Mouse (Mus musculus): ENCODE results near the gene Clec3a.

Clec3a gene

DNA sequence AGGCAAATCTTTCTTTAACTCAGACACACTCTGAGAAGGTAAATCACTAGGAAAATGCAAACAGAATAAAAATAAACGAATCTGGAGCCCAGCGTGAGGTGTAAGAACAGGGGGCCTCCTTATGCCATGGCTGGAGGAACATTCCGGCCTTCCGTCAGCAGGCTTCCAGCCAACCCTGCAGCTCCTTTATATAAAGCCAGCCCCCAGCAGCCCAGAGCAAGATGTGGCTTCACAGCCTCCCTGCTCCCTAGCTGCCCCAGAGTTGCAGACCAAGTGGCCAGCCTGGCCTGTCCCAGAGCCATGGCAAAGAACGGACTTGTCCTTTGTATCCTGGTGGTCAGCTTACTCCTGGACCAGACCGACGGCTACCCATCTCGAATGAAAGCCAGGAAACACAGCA, at the start of gene Clec3a:
Gene Clec3a, plus strand, starts transcription at position 301 of the 400 bp plus-strand sequence.
- DNase-seq (ENCODE audit: low spot score in 2 of 2), result no peak

DNA sequence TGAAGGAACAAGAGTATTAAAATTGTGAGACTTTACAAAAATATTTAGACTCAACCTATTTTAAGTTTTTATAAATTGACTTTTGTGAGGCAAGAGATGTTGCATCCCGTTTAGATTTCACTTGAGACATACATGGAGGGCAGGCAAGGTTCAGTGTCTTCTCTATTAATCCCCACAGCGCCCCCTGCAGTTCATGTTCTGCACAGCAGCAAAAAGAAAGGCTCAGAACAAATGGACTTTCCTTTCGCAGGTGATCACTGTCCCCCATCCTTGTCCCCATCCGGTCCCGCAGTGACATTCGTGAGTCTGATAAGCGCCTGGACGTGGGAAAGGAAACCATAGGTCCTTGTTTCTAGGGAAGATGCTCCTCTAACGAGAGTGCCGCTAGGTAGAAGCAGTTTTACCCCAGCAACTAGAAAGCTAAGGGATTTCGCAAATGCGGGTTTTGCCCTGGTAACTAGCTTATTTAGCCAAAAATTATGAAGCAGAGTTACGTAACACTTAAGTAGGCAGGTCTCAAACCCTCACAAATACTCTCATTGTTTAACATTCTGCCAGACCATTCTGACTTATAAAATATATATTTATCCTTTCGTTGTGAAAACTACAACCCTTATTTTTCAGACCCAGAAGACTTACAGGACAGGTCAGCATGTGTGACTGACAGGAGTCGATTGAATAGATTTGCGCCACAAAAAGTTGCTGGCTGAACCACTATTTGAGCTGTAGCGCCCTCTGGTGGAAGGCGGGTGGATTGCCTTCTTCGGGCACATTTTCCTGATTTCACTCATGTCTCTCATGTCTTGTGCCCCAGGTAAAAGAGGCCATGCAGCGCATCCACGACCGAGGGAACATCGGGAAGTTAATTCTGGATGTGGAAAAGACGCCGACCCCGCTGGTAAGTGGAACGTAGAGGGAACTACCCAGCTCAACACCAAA, 48.6 kb upstream of the Clec3a start:
- peak; percentile 53 to 86 for DNase-seq (ENCODE audit: low spot score in 2 of 2)

GRCm38 (mm10) chr8:114374390-114374789, 43.5 kb upstream of the Clec3a start:
- no peak for DNase-seq (ENCODE audit: low spot score in 2 of 2)

- DNase-seq (ENCODE audit: low spot score in 2 of 2), result no peak
Observed at GRCm38 (mm10) chr8:114384189-114384588, 33.7 kb upstream of the Clec3a start.

GRCm38 (mm10) chr8:114387494-114387893, 30.4 kb upstream of the Clec3a start:
- DNase-seq (ENCODE audit: low spot score in 2 of 2), result no peak

DNA sequence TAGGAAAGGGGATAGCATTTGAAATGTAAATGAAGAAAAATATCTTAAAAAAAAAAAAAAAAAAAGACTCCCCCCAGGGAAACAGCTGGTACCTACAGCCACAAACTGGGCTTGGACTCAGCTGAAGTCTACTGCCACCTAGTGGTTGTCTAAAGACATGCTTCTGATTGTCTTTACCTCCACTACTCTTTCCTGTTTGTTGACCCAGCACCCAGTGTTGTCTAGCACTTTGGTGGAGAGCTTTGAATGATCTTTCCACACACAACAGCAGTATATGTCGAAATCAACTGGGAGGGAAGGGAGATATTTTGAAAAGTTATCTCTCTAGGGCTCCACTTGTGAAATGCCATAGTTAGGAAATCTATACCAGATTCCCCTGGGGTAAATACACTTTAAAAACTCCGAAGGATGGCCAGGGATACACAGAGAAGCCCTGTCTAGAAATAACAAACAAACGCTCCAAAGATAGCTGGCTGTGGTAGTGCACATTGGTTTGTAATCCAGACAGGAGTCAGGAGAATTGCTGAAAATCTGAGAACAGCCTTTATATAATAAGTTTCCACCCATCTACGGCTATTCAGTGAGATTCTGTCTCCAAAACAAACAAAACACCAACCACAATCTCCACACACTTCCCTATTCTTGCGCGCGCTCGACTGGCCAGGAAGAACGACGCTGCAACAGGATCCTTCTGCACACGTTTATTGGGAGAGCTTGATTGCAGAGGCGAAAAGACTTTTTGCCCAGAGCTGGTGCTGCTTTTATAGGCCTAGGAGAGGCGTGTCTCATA, 27.2 kb upstream of the Clec3a start:
- no peak for DNase-seq (ENCODE audit: low spot score in 2 of 2)

- DNase-seq (ENCODE audit: low spot score in 2 of 2), result no peak
Observed at GRCm38 (mm10) chr8:114398326-114398725, 19.6 kb upstream of the Clec3a start.

- DNase-seq (ENCODE audit: low spot score in 2 of 2), result no peak
Observed at GRCm38 (mm10) chr8:114399273-114399672, 18.6 kb upstream of the Clec3a start.

GRCm38 (mm10) chr8:114401679-114402078, 16.2 kb upstream of the Clec3a start:
- no peak for DNase-seq (ENCODE audit: low spot score in 2 of 2)

DNA sequence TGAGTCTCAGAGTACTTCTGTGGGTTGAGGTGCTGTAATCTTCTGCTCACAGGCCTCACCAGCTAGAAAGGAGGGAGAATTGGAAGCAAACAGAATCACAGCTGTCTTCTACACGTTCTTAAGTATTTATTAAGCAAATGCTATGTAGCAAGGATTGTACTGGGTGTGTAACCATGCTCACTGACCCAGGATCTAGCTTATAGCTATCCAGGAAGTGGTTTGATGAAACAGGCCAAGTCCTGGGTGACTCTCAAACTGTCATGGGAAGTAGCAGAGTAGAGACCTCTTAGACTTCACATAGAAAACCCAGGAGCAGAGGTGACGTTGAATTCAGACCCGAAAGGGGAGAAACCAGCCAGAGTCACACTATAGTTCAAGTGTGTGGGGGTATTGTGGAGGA, 6.5 kb upstream of the Clec3a start:
- no peak for DNase-seq (ENCODE audit: low spot score in 2 of 2)

- no peak for DNase-seq (ENCODE audit: low spot score in 2 of 2)
Observed at GRCm38 (mm10) chr8:114418486-114418885, 600 bp downstream of the Clec3a start.

- no peak for DNase-seq (ENCODE audit: low spot score in 2 of 2)
Observed at GRCm38 (mm10) chr8:114418904-114419303, 1.0 kb downstream of the Clec3a start.

DNA sequence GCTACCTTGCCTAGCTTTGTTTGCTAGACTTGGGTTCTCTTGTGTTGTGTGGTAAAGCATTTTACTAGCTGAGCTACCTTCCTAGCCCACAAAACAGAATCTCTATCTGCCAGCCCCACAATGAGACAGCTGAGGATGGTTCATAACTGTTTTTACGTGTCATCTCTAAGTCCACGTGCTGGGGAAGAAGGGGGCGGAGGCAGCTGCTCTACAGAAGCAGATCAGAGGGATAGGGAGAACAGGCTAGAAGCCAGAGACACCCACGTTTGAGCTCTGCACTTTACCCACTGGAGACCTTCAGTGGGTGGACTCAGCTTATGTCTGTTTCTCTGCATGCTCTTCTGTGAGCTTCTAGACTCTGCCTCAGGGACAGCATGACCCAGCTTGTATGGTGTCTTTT, 3.7 kb downstream of the Clec3a start:
- DNase-seq (ENCODE audit: low spot score in 2 of 2), result no peak

- DNase-seq (ENCODE audit: low spot score in 2 of 2), result no peak
Observed at GRCm38 (mm10) chr8:114438236-114438635, 20.4 kb downstream of the Clec3a start.

DNA sequence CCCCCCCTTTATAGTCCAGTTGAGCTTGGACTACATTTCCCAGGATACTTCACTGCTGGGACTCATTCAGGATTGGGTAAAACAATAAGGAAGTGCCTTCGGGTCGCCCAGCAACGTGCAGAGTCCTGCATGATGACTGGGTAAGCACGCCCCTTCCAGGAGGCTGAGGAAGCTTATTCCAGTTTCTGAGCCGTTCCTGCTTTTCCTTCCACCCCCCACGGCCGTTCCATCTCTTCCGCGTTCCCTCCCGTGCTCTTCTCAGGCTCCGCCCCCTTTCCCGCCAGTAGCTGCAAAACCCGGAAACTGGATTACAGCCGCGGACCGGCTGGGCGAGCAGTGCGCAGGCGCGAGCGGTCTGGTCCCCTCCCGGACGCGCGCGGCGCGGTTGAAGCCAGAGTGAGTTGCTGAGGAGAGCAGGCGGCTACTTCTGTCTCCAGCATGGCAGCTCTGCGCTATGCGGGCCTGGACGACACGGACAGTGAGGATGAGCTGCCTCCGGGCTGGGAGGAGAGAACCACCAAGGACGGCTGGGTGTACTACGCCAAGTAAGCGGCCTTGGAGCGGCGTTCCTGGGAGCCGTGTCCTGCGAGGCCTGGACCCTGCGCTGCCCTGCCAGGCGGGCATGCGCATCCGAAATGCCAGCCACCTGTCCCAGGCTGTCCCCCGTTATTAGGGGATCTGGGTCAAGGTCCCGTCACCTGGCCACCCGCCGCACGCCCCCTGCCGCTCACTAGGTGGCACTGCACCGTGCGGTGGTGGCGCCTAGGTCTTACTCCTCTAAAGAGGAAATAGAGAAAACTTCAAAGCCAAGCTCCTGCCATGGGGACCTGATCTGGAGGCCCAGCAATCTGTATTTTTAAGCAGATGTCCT, 21.7 kb downstream of the Clec3a start, which contains the start of gene Wwox:
Gene Wwox, plus strand, starts transcription at position 322 of the 871 bp plus-strand sequence.
- peak; percentile 99 for DNase-seq (ENCODE audit: low spot score in 2 of 2)

GRCm38 (mm10) chr8:114440205-114440589, 22.3 kb downstream of the Clec3a start:
- DNase-seq (ENCODE audit: low spot score in 2 of 2), result no peak

DNA sequence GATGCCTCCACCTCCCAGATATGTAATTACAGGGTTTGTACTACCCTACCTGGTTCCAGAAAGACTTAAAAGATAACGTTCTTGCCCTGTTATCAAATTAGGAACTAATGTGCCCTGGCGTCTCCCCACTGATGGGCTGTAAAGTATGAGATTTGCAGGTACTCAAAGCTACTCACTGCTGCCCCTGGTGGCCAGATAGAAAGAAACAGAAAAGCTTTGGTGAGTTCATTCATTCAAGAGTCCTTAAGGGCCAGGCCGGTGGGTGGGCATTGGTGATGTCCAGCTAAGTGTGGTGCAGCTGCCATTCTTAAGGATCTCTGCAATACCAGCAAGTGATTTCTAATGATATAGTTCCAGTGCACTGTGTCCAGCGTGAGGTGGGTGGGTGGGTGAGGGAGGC, 23.7 kb downstream of the Clec3a start:
- DNase-seq (ENCODE audit: low spot score in 2 of 2), result no peak

- no peak for DNase-seq (ENCODE audit: low spot score in 2 of 2)
Observed at GRCm38 (mm10) chr8:114446884-114447283, 29.0 kb downstream of the Clec3a start.

DNA sequence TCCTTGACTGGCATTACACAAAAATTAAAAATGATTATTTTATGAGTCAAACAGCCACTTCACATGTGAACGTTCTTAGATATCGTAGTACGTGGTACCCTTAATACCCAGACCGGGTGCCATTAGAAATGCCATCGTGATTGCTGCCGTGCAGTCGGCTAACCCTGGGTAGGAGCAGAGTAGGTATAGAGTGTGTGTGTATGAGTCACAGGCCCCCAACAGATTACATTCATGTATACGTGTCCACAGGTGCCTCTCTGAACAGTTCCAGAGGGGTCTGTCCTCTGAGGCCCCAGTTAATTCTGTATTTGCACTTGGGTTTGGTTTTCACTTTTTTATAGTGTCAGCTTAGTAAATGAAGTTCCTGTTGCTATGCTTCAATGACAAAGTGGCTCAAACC, 34.4 kb downstream of the Clec3a start:
- DNase-seq (ENCODE audit: low spot score in 2 of 2), result no peak

GRCm38 (mm10) chr8:114452781-114453221, 34.9 kb downstream of the Clec3a start:
- peak in 1 of 2 experiments; percentile 44 for DNase-seq (ENCODE audit: low spot score in 2 of 2)

- DNase-seq (ENCODE audit: low spot score in 2 of 2), result no peak
Observed at GRCm38 (mm10) chr8:114455302-114455701, 37.4 kb downstream of the Clec3a start.

GRCm38 (mm10) chr8:114455953-114456352, 38.1 kb downstream of the Clec3a start:
- DNase-seq (ENCODE audit: low spot score in 2 of 2), result no peak

All from urinary bladder, postnatal 4 days (tissue).